Mouse (Mus musculus): ENCODE data around the gene Eif2s3x. TPM values are rescaled to one million over a fixed set of nuclear protein-coding genes. Genes with fewer than 3 reads are reported as not detected.
"Not testable (repeated sequence)": the region's sequence is repeated elsewhere in the genome, so short reads cannot be mapped to it uniquely, and the experiment has no call there.

Gene Eif2s3x
- 100 to 1,000 TPM; 104 to 187 (median 136) TPM for total RNA-seq (2022)

DNA sequence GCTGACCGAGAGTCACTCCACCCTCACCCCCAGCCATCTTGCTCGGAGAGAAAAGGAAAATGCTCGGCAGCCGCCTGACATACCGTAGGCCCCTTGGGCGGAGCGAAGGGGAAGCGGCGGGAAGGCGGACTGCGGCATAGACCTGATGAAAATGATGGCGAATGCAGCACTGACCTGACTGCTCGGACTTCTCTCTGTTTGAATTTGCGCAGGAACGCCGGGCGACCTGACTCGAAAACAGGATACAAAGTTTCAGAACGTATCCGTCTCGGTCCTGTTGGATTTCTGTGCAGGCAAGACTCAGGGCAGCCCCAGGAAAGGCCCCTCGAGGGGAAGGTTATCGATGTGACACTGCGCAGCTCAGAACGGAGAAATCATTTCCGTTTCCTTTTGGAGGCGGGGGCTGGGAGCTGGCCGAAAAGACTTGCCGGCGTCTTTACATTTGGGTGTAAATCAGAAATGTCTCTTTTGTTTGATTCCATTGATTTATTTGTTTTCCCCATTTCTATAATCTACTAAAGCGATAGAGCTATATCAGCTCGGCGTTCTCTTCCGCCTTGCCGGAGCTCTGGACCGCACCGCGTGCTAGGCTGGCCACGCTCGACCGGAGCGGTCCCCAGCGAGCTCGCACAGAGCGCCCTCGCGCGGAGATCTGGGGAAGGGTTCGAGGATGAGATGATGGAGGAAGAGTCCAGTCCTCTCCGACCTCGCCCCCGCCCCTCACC is at the start of gene Eif2s3x:
Eif2s3x (minus strand) TSS at position 266 of the 725 bp plus-strand sequence.
- DNase-seq (ENCODE audit: low spot score in 2 of 2), result peak; percentile 83 to 85

DNA sequence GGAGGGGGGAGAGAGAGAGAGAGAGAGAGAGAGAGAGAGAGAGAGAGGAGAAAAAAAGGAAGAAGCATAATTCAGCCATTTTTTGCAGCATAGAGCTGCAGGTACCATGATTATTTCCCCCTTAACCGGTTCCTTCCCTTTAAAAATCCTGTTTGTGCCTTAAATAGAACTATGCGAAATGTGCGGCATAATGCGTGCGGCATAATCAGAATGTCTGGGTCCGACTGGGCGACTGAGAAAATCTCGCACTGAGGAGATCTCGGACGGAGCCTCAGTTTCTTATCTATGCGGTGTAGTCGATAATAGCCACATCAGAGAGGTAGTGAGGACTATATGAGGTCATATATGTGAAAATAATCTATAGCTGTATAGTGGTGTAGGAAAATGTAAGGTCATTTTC is 22.9 kb upstream of the Eif2s3x start:
- no peak for DNase-seq (ENCODE audit: low spot score in 2 of 2)

DNA sequence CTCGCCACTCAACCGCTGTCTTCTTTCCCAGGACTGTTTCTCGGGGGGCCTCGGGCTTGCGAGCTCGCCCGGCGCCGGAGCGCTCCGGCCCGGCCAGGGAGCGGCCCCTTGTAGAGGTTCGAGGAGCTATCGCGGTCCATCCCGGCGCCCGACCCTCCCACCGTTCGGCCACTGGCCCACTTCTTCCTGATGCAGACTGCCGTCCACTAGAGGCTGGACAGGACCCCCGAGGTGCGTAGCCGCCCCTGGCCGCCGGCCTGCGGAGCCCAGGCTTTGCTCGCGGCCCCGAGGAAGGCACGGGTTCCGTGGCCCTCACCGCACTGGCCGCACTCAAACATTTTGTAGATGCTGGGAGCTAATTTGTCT is 22.5 kb upstream of the Eif2s3x start:
- DNase-seq (ENCODE audit: low spot score in 2 of 2), result no peak

DNA sequence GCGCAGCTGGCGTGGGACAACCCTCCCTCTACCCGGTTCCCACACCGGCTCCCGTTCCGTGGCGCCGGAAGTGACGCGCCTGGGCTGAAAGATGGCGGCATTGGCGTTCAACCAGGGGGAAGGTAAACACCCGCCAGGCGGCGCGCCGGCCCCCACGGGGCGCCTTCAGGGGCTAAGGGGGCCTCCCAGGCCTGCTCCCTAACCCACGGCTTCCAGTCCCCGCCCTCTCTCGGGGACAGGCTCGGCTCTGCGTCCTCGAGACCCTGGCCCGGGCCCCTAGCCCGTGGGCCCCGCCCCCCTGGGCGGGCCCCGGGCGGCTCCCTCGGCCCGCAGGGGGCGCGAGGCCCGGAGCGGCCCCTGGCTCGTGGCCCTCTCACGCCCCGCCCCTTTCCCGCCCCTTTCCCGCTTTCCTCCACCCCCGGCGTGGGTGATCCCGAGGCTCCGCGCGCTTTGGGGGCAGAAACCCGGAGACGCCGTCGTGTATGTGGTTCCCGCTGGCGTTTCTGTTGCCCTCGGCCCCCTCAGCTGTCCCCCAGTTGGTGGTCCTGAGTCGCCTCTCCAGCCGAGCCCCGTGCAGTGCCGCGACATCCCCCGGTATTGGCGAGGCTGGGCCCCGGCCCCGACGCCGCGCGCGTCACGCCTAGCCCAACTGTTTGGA is 22.0 kb upstream of the Eif2s3x start, which contains the start of gene Klhl15:
Klhl15 (plus strand) TSS at position 68 of the 658 bp plus-strand sequence.
- peak; percentile 69 to 74 for DNase-seq (ENCODE audit: low spot score in 2 of 2)

GRCm38 (mm10) chrX:94233936-94234531 is 21.4 kb upstream of the Eif2s3x start:
- DNase-seq (ENCODE audit: low spot score in 2 of 2), result no peak

DNA sequence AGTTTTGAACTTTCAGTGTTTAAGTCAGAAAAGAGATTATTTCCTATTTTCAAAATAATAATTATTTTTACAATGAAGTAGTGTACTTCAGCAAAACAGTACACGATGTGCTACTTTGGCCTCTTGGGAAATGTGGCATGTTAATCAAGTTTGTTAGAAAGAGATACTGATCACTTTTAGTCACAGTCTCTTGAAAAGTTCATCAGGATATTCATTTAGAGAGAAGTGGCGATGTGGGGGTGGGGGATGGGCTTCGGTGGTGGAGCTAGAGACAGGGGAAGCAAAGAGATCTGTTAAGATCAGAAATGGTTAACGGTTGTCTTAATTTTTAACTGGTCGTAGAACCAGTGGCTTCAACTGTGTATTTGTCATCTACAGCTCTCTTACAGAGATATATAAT is 20.8 kb upstream of the Eif2s3x start:
- DNase-seq (ENCODE audit: low spot score in 2 of 2), result no peak

DNA sequence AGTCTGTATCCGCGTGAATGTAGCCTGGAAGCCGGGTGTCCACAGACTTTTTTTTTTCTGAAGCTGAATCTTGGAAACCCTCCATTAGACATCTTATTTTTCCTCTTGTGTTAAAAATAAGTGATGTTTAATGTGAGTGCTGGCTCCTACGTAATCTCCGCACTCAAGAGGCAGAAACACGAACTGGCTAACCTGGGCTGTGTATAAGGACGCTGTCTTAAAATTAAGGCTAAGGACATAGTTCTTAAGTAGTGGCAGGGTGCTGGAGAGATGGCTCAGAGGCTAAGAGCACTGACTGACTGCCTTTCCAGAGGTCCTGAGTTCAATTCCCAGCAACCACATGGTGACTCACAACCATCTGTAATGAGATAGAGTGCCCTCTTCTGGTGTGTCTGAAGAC is 722 bp upstream of the Eif2s3x start:
- peak; percentile 3 to 11 for DNase-seq (ENCODE audit: low spot score in 2 of 2)

DNA sequence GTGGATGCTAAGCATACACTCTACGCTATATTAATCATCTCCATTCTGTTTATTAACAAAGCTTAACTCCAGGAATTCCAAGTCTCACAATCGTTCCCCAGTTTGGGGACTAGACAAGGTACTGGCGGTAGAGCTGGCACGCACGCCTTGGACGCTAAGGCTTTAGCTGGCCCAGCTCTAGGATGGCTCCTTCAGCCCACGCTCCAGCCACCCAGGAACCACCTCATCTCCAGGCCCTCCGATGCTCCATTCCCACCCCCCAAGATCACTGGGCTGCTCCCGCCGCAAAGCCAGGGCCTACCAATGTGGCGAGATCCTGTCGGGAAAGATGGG is 432 bp downstream of the Eif2s3x start:
- no peak for DNase-seq (ENCODE audit: low spot score in 2 of 2)

DNA sequence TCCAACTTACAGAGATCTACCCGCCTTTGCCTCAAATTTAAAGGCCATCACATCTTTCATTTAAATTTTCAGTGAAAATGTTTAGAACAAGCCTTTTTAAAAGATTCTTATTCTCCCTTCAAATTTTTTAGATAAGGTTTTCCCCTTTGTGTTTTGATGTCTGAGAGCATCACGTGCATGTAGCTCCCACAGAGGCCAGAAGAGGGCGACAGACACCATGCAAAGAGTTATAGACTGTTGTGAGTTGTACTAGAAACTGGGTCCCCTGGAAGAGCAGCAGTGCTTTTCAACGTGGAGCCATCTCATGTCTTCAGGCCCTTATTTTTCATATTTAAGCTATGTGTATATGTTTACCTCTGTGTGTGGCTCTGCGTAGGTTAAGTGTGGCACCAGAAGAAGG is 14.9 kb downstream of the Eif2s3x start:
- DNase-seq (ENCODE audit: low spot score in 2 of 2), result no peak

DNA sequence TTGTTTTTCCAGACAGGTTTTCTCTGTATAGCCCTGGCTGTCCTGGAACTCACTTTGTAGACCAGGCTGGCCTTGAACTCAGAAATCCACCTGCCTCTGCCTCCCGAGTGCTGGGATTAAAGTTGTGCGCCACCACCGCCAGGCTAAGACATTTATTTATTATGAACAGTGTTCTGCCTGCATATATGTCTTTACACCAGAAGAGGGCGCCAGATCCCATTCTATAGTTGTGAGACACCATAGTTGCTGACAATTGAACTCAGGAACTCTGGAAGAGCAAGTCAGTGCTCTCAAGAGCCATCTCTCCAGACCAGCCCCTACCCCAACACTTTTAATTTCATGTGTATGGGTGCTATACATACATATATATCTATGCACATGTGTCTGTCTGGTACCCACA is 18.8 kb downstream of the Eif2s3x start:
- not testable (repeated sequence) for DNase-seq (ENCODE audit: low spot score in 2 of 2)

- no peak for DNase-seq (ENCODE audit: low spot score in 2 of 2)
Observed at GRCm38 (mm10) chrX:94185156-94185555, 27.5 kb downstream of the Eif2s3x start.

- no peak for DNase-seq (ENCODE audit: low spot score in 2 of 2)
Observed at GRCm38 (mm10) chrX:94183814-94184213, 28.8 kb downstream of the Eif2s3x start.

DNA sequence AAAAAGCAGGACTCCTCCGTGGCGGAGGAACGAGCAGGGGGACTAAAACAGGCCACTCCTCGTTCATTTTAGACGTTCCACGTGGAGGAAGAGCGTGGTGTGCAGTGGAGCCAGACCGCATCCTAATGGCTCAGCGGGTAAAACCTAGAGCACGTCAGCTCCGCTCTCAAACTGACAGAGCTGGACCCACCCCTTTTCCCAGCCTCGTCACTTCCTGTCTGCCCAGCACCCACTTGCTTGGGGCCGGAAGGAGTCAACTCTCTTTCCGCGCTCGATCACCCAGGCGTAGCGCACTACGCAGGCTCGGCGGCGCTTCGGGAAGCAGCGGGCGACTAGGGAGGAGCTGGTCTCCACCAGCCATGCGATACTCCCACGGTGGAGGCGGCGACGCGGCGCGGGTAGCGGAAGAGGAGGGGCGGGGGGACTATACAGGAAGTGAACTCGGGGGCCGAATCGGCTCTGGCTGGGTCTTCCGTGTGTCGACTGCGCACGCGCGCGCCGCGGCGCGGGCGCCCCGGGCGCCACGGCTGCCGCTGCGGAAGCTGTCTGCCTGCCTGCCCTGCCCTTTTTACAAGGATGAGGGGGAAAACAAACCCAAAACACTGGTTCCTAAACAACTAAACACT is 34.8 kb downstream of the Eif2s3x start:
- peak; percentile 87 to 96 for DNase-seq (ENCODE audit: low spot score in 2 of 2)

- DNase-seq (ENCODE audit: low spot score in 2 of 2), result no peak
Observed at GRCm38 (mm10) chrX:94169348-94169747, 43.3 kb downstream of the Eif2s3x start.

- DNase-seq (ENCODE audit: low spot score in 2 of 2), result no peak
Observed at GRCm38 (mm10) chrX:94152251-94152830, 60.3 kb downstream of the Eif2s3x start.

- no peak for DNase-seq (ENCODE audit: low spot score in 2 of 2)
Observed at GRCm38 (mm10) chrX:94150471-94150870, 62.2 kb downstream of the Eif2s3x start.

GRCm38 (mm10) chrX:94142004-94142771 is 70.5 kb downstream of the Eif2s3x start:
- DNase-seq (ENCODE audit: low spot score in 2 of 2), result no peak

- no peak for DNase-seq (ENCODE audit: low spot score in 2 of 2)
Observed at GRCm38 (mm10) chrX:94140080-94140479, 72.6 kb downstream of the Eif2s3x start.

Data from layer of hippocampus, adult 8-10 months (tissue).